Mouse (Mus musculus): Measurements from ENCODE around the gene Lpcat1. TPM values are rescaled to one million over a fixed set of nuclear protein-coding genes. Genes with fewer than 3 reads are reported as not detected.
A peak's percentile ranks its signal among the peaks of the same experiment; 100 is the strongest.

Gene Lpcat1
- total RNA-seq, 2 experiments from 2014 or later = 9.0 to 10.8 TPM

GRCm38 (mm10) chr13:73477841-73478240, 10.8 kb downstream of the Lpcat1 start:
- DNase-seq = no peak

GRCm38 (mm10) chr13:73482476-73482875, 15.5 kb downstream of the Lpcat1 start:
- no peak for DNase-seq

- DNase-seq = no peak
Observed at GRCm38 (mm10) chr13:73483331-73483730, 16.3 kb downstream of the Lpcat1 start.

GRCm38 (mm10) chr13:73484171-73484570, 17.2 kb downstream of the Lpcat1 start:
- no peak for DNase-seq

GRCm38 (mm10) chr13:73488105-73488504, 21.1 kb downstream of the Lpcat1 start:
- DNase-seq = no peak

- no peak for DNase-seq
Observed at GRCm38 (mm10) chr13:73488707-73489106, 21.7 kb downstream of the Lpcat1 start.

GRCm38 (mm10) chr13:73489986-73490385, 23.0 kb downstream of the Lpcat1 start:
- DNase-seq = no peak

GRCm38 (mm10) chr13:73490564-73491170, 23.7 kb downstream of the Lpcat1 start:
- DNase-seq = no peak

GRCm38 (mm10) chr13:73493183-73493582, 26.2 kb downstream of the Lpcat1 start:
- no peak for DNase-seq

GRCm38 (mm10) chr13:73494528-73494927, 27.5 kb downstream of the Lpcat1 start:
- DNase-seq = no peak

- no peak for DNase-seq
Observed at GRCm38 (mm10) chr13:73496137-73496536, 29.1 kb downstream of the Lpcat1 start.

GRCm38 (mm10) chr13:73499893-73500604, 33.1 kb downstream of the Lpcat1 start:
- no peak for DNase-seq

GRCm38 (mm10) chr13:73502719-73503118, 35.7 kb downstream of the Lpcat1 start:
- no peak for DNase-seq

- DNase-seq = peak; percentile 67 to 91
Observed at GRCm38 (mm10) chr13:73505686-73506467, 38.9 kb downstream of the Lpcat1 start.

GRCm38 (mm10) chr13:73508817-73509550, 42.0 kb downstream of the Lpcat1 start:
- peak in 1 of 2 experiments; percentile 37 for DNase-seq

- DNase-seq = no peak
Observed at GRCm38 (mm10) chr13:73509869-73510268, 42.9 kb downstream of the Lpcat1 start.

- peak; percentile 64 to 88 for DNase-seq
Observed at GRCm38 (mm10) chr13:73512776-73513673, 46.0 kb downstream of the Lpcat1 start.

GRCm38 (mm10) chr13:73516886-73517285, 49.9 kb downstream of the Lpcat1 start:
- no peak for DNase-seq

- no peak for DNase-seq
Observed at GRCm38 (mm10) chr13:73533716-73534115, 66.7 kb downstream of the Lpcat1 start.

GRCm38 (mm10) chr13:73535287-73535686, 68.3 kb downstream of the Lpcat1 start:
- DNase-seq = no peak

- DNase-seq = peak; percentile 12 to 15
Observed at GRCm38 (mm10) chr13:73536403-73536821, 69.4 kb downstream of the Lpcat1 start, which contains the start of gene Slc6a3. TSS of gene Slc6a3 (plus strand) at chr13:73536747.
